Mouse (Mus musculus): ENCODE measurements around the gene Tnrc18. TPM values are rescaled to one million over a fixed set of nuclear protein-coding genes. Genes with fewer than 3 reads are reported as not detected.

The Tnrc18 gene
- total and polyA plus RNA-seq, 2 experiments from 2014 or later = 23.4 to 116 TPM

- Histone ChIP-seq H3K9me3 (ENCODE audit: low read length) (no peaks in the 10 kb centered on the region), H3K36me3 (ENCODE audit: insufficient read depth) (peaks cover 14% of the 10 kb centered on the region; the same call in 1 of the 2 replicates), H3K27ac (ENCODE audit: low read depth, low read length) (peak overlapping the region; percentile 54), H3K9ac (peak overlapping the region; percentile 93), H3K27me3 (ENCODE audit: insufficient read depth, low read length) (no peaks in the 10 kb centered on the region), H3K4me1 (ENCODE audit: insufficient read depth) (peaks cover 14% of the 10 kb centered on the region; the same call in 1 of the 2 replicates), H3K4me2 (ENCODE audit: low read depth) (peak overlapping the region; percentile 92), H3K4me3 (ENCODE audit: low read depth, low read length) (peak overlapping the region; percentile 95)
- ATAC-seq (peak; percentile 87), DNase-seq (peak; percentile 92)
- no peak for TF ChIP-seq CTCF (IDR thresholded peaks at IDR 0.05; ENCODE audit: low read depth)
- WGBS = 4% methylated on average over 56 of the region's 72 CpGs
These were observed 115.6 kb downstream of the Tnrc18 start for GRCm38 (mm10) chr5:142701651-142702510.

- Histone ChIP-seq H3K9me3 (ENCODE audit: low read length) (no peaks in the 10 kb centered on the region), H3K4me3 (ENCODE audit: low read depth, low read length) (peak overlapping the region; percentile 95; the same call in 1 of the 2 replicates), H3K4me1 (ENCODE audit: insufficient read depth) (peaks cover 14% of the 10 kb centered on the region; the same call in 1 of the 2 replicates), H3K27ac (ENCODE audit: low read depth, low read length) (no peak overlapping the region), H3K4me2 (ENCODE audit: low read depth) (peak overlapping the region; percentile 92), H3K27me3 (ENCODE audit: insufficient read depth, low read length) (no peaks in the 10 kb centered on the region), H3K36me3 (ENCODE audit: insufficient read depth) (peaks cover 11% of the 10 kb centered on the region; the same call in 1 of the 2 replicates), H3K9ac (no peak overlapping the region)
- ATAC-seq (no peak; the same call in 1 of the 2 replicates), DNase-seq (no peak)
- no peak for TF ChIP-seq CTCF (IDR thresholded peaks at IDR 0.05; ENCODE audit: low read depth)
- 11% methylated on average over 15 of the region's 15 CpGs for WGBS
These were observed 116.4 kb downstream of the Tnrc18 start for GRCm38 (mm10) chr5:142700842-142701589.

- 0 out of 2 replicates have a peak, but pooled peaks cover under 1% of the 10 kb centered on the region for H3K4me1 ChIP-seq (ENCODE audit: insufficient read depth)
- H3K9ac ChIP-seq = no peak overlapping the region
- H3K4me2 ChIP-seq (ENCODE audit: low read depth) = no peak overlapping the region
- H3K36me3 ChIP-seq (ENCODE audit: insufficient read depth) = no peaks in the 10 kb centered on the region
- H3K4me3 ChIP-seq (ENCODE audit: low read depth, low read length) = no peak overlapping the region
- H3K27me3 ChIP-seq (ENCODE audit: insufficient read depth, low read length) = no peaks in the 10 kb centered on the region
- ATAC-seq (no peak), DNase-seq (no peak)
- no peaks in the 10 kb centered on the region for H3K9me3 ChIP-seq (ENCODE audit: low read length)
- 55% methylated on average over 2 of the region's 2 CpGs for WGBS
- TF ChIP-seq CTCF (IDR thresholded peaks at IDR 0.05; ENCODE audit: low read depth) = no peak
- no peak overlapping the region for H3K27ac ChIP-seq (ENCODE audit: low read depth, low read length)
These were observed 119.7 kb downstream of the Tnrc18 start for GRCm38 (mm10) chr5:142697742-142698141.

- no peak for TF ChIP-seq CTCF (IDR thresholded peaks at IDR 0.05; ENCODE audit: low read depth)
- no peak for ATAC-seq
- Histone ChIP-seq H3K27me3 (ENCODE audit: insufficient read depth, low read length) (no peaks in the 10 kb centered on the region), H3K4me1 (ENCODE audit: insufficient read depth) (peaks cover 4% of the 10 kb centered on the region), H3K4me2 (ENCODE audit: low read depth) (no peak overlapping the region), H3K27ac (ENCODE audit: low read depth, low read length) (no peak overlapping the region), H3K36me3 (ENCODE audit: insufficient read depth) (no peaks in the 10 kb centered on the region), H3K9me3 (ENCODE audit: low read length) (no peaks in the 10 kb centered on the region), H3K9ac (no peak overlapping the region), H3K4me3 (ENCODE audit: low read depth, low read length) (no peak overlapping the region)
- peak; percentile 70 for DNase-seq
- WGBS = 72% methylated on average over 6 of the region's 6 CpGs
These were observed 120.6 kb downstream of the Tnrc18 start for GRCm38 (mm10) chr5:142696865-142697264.

- no peak for ATAC-seq
- TF ChIP-seq CTCF (IDR thresholded peaks at IDR 0.05; ENCODE audit: low read depth) = no peak
- Histone ChIP-seq H3K4me2 (ENCODE audit: low read depth) (no peak overlapping the region), H3K4me1 (ENCODE audit: insufficient read depth) (peaks cover 5% of the 10 kb centered on the region), H3K9ac (no peak overlapping the region), H3K36me3 (ENCODE audit: insufficient read depth) (no peaks in the 10 kb centered on the region), H3K27ac (ENCODE audit: low read depth, low read length) (no peak overlapping the region), H3K9me3 (ENCODE audit: low read length) (no peaks in the 10 kb centered on the region), H3K27me3 (ENCODE audit: insufficient read depth, low read length) (no peaks in the 10 kb centered on the region), H3K4me3 (ENCODE audit: low read depth, low read length) (no peak overlapping the region)
- WGBS = 26% methylated on average over 6 of the region's 6 CpGs
- no peak for DNase-seq
These were observed 121.2 kb downstream of the Tnrc18 start for GRCm38 (mm10) chr5:142696258-142696657.

- Histone ChIP-seq H3K9ac (no peak overlapping the region), H3K27ac (ENCODE audit: low read depth, low read length) (no peak overlapping the region), H3K9me3 (ENCODE audit: low read length) (no peaks in the 10 kb centered on the region), H3K4me1 (ENCODE audit: insufficient read depth) (peaks cover 5% of the 10 kb centered on the region), H3K4me2 (ENCODE audit: low read depth) (peak overlapping the region; percentile 23; the same call in 1 of the 2 replicates), H3K4me3 (ENCODE audit: low read depth, low read length) (no peak overlapping the region), H3K27me3 (ENCODE audit: insufficient read depth, low read length) (no peaks in the 10 kb centered on the region), H3K36me3 (ENCODE audit: insufficient read depth) (no peaks in the 10 kb centered on the region)
- TF ChIP-seq CTCF (IDR thresholded peaks at IDR 0.05; ENCODE audit: low read depth) = no peak
- DNase-seq = no peak
- WGBS = 18% methylated on average over 12 of the region's 12 CpGs
- ATAC-seq = no peak
These were observed 122.7 kb downstream of the Tnrc18 start for GRCm38 (mm10) chr5:142694627-142695340.
